Mouse (Mus musculus) layer of hippocampus, adult 8-10 months (tissue): ENCODE results near the gene Akap12. TPM values are rescaled to one million over a fixed set of nuclear protein-coding genes. Genes with fewer than 3 reads are reported as not detected.

Source experiments
- DNase-seq, 2 experiments: peaks; one replicate each; pipeline ENCODE4 v3.0.0; 2022; ENCODE audit warnings: low spot score in 2 of 2
- total RNA-seq, 4 experiments: library from RNA; stranded (reverse); gene quantifications; 2 replicates each; pipeline ENCODE4 v1.2.4; 2022

Akap12 gene
- 10 to 100 TPM; 13.7 to 17.5 (median 14.1) TPM for total RNA-seq

DNA sequence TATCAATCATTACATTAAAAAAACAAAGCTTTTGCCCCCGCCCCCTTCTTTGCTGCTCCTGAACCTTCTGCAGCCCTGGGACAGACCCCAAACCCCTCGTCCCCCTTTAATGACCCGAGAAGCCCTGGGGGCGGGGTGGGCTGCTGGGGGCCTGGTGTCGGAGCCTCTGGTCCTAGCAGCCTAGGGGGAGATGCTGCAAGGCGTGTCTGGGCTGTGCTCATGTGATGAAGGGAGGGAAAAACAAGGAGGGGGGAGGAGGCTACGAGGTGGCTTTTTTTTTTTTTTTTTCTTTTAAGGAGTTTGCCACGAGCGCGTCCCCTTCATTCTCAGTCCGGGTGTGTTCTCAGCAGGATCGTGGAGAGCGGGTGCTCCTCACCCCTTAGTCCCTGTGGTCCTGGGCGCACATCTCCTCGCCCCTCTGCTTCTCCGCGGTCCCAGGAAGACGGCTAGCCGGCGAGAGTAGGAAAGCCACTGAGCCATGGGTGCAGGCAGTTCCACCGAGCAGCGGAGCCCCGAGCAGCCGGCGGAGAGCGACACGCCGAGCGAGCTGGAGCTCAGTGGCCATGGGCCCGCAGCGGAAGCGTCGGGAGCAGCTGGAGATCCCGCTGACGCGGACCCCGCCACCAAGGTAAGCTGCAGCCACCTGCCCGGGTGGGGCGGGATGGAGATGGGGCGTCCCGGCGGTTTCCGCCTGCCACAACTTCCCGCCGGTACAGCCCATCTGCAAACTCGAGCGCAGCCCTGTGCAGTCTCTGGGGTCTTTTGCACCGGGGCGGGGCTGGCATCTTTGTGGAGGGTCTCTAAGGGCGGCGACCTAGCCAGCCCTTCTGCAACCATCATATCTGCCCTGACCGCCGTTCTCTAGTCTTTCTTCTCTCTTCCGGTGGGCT, at the start of gene Akap12:
Gene Akap12 (plus strand): TSS at position 340 of the 890 bp plus-strand sequence.
- DNase-seq, result peak in 1 of 2 experiments; percentile 28

DNA sequence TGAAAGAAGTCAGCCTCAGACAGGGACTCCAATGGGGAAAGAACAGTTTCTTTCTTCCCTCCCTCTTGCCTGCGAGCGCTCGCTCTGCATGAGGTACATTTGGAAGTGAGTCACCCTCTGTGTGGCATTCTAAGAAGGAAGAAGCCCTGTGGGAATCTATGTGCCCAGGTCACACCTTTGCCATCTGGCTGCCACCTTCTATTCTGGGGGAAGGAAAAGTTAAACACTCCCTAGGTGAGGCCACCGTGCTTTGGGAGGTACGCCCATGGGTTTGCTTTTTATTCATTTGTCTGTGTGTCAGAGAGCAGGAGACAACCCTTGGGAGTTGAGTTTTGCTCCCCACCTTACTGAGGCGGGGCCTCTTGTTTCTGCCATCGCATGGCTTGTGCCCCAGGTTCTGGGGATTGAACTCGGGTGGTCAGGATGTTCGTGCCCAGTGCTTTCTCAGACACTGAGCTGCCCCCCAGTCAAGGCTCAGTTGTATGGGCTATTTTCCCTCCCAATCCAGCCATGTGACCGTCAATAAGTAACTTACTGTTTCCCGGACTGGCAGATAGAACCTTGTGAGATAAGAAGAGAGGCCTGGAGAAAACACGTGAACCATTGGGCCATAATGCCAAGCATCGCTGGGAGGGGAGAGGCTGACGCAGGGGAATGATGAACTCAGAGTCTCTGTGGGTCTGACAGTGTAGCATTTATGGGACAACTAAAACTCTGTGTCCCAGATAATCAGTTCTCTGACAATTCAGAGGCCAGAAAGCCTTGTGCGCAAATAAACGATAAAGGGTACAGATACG, 35.4 kb upstream of the Akap12 start:
- no peak for DNase-seq

DNA sequence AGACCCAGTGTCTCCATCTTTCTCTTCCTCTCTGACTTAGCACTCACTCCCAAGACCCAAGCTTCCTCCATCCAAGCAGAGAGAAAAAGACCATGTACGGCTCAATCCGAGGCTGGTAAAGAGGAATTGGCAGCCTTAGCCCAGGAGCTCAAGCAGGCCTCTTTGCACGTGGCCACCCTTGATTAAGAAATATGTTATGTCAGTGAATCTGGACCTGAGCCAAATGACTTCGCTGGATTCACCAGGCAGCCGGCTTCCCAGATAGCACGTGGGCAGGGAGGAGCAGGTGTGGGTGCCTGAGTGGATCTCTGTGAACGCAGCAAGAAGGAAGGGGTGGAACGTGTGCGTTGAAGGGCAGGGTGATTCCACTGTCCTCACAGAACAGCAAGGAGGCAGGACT, 33.1 kb upstream of the Akap12 start:
- peak; percentile 9 to 15 for DNase-seq

- DNase-seq, result no peak
Observed at GRCm38 (mm10) chr10:4239794-4240574, 26.2 kb upstream of the Akap12 start.

GRCm38 (mm10) chr10:4243591-4244300, 22.4 kb upstream of the Akap12 start:
- DNase-seq, result no peak

- no peak for DNase-seq
Observed at GRCm38 (mm10) chr10:4245812-4246211, 20.4 kb upstream of the Akap12 start.

DNA sequence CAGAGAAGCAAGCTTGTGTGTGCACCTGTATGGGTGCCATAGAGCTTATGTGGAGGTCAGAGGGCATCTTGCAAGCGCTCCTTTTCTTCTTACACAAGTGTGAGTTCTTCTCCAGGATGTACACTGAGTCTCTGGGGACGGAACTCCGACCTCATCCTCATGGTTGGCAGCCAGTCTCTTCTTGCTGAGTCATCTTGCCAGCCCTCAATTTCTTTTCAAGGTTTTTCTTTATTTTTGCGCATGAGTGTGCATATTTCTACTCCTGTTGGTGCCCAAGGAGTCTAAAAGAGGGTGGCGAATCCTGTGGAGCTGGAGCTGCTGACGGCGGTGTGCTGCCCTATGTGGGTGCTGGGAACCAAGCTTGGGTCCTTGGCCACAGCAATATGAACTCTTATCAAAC, 19.8 kb upstream of the Akap12 start:
- no peak for DNase-seq

DNA sequence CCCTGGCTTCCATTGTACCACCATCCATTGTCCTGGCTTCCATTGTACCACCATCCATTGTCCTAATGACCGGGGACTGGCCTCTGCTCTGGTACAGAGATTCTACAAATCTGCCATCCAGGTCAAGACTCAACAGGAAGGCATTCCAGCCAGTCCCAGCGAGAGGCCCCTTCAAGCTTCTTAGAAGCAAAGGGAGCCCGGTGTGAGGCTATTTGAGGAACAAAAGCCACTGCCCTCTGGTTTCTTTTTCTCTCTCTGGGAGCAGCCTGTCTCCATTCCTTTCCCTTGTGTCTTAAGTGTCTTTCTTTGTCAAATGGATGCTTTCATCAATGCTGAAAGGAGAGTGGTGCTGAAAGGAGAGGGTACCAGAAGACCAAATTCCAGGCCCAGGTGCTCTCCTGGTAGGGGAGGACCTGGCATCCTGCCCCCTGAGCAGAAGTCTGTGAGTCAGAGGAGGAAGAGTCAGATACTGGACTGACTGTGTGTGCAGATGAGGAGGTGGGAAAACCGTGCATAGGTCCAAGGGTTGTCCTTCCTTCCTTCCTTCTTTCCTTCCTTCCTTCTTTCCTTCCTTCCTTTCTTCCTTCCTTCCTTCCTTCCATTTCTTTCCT, 16.8 kb upstream of the Akap12 start:
- no peak for DNase-seq

DNA sequence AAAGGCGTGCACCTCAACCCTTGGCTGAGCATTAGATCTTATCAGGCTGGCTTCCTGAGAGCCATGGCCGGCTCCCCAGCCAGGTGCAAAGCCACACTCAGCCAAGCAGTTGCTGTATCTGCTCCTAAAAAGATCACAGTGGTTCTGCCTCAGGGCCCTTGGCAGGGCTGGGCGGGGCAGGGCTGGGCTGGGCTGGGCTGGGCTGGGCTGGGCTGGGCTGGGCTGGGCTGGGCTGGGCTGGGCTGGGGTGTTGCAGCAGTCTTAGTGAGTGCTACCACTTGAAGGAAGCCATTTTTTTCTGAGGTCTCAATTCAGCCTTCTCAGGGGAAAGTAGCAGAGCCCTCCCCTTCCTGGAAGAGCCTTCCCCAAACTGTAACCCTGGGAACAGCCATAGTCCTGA, 15.5 kb upstream of the Akap12 start:
- DNase-seq, result no peak

- no peak for DNase-seq
Observed at GRCm38 (mm10) chr10:4253613-4254012, 12.6 kb upstream of the Akap12 start.

DNA sequence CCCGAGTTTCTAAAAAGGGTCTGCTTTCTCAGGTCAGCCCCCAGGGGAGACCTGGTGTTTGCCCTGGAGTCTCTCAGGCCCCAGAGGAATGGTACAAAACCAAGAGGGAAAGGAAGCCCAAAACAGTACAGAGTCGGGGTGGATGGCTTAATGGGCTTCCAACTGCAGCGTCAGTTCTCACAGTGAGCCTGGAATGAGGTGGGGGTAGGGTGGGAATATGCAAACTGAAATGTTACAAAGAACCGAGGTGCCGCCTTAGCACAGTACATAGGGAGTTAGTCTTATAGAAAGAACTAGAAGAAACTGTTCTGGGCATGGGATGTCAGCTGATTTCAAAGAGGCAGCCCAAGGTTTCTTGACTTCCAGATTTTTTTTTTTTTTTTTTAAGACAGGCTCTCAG, 11.7 kb upstream of the Akap12 start:
- DNase-seq, result no peak

- no peak for DNase-seq
Observed at GRCm38 (mm10) chr10:4260925-4261324, 5.3 kb upstream of the Akap12 start.

GRCm38 (mm10) chr10:4261359-4261952, 4.7 kb upstream of the Akap12 start:
- no peak for DNase-seq

DNA sequence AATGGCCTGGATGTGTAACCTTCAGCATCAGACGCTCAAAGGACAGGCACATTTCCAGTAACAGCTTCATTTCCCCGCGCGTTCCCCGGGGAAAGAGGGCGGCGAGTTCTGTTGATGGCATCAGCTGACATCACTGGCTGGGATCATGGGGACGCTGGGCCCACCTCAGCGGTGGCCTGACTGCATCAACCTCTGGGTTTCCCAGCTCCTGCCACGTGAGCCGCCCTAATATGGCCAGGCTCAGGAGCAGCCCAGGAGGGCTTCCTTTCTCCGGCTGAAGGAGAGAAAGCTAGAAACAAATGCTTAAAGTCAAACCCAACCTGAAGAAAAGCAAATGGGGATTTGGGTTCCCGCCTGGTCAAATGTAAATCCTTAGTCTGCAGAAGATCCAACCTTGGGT, 539 bp upstream of the Akap12 start:
- DNase-seq, result peak; percentile 20 to 30

- peak in 1 of 2 experiments; percentile 12 for DNase-seq
Observed at GRCm38 (mm10) chr10:4266931-4267310, 741 bp downstream of the Akap12 start.

DNA sequence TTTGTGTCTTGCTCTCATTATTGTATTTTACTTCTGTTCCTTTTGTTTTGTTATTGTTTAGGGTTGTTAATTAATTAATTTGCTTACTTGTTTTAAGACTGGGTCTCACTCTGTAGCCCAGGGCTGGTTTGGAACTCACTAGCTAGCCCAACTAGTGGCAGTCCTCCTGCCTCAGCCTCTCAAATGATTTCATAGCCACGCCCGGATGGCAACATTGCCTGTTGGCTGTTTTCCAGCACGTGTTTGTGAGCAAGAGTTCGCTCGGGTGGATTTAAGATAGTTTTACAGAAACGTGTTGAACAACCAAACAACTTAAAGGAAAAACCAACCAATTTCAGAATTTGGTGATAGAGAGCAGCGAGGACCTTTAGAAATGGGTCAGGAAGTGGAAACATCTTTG, 1.3 kb downstream of the Akap12 start:
- DNase-seq, result no peak

DNA sequence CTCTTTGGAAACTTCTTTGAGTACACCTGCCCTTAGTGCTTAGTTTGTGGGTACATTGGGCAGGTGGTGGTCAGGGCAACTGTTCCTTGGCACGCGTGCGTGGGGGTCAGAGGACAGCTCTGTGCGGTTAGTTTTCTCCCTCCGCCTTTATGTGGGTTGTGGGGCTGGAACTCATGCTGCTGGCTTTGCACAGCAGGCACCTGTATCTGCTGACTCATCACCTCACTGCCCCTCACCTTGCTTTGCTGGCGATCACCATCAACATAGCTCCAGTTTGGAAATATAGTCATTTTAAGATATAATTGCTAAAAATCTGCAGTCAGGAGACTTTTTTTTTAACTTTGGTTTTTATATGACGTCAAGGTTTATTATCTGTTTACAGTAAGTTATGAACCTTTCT, 2.0 kb downstream of the Akap12 start:
- DNase-seq, result no peak

GRCm38 (mm10) chr10:4275572-4275971, 9.4 kb downstream of the Akap12 start:
- no peak for DNase-seq

- no peak for DNase-seq
Observed at GRCm38 (mm10) chr10:4276081-4276480, 9.9 kb downstream of the Akap12 start.

GRCm38 (mm10) chr10:4278041-4278440, 11.9 kb downstream of the Akap12 start:
- no peak for DNase-seq
